Mouse (Mus musculus) embryo, embryonic 10.5 days (tissue): ENCODE measurements around the gene Arntl.

Experiments
- DNase-seq: peaks from one replicate; pipeline ENCODE4 v3.0.0-alpha.2; 2015; ENCODE audit warnings: low spot score

The Arntl gene

GRCm38 (mm10) chr7:113208388-113208753 is 1.1 kb downstream of the Arntl start:
- no peak for DNase-seq

GRCm38 (mm10) chr7:113210441-113210840 is 3.2 kb downstream of the Arntl start:
- DNase-seq = no peak

- DNase-seq = no peak
Measured at GRCm38 (mm10) chr7:113214245-113215169, 7.2 kb downstream of the Arntl start.

GRCm38 (mm10) chr7:113216152-113216551 is 8.9 kb downstream of the Arntl start:
- no peak for DNase-seq

GRCm38 (mm10) chr7:113219416-113219815 is 12.2 kb downstream of the Arntl start:
- DNase-seq = peak; percentile 45

DNA sequence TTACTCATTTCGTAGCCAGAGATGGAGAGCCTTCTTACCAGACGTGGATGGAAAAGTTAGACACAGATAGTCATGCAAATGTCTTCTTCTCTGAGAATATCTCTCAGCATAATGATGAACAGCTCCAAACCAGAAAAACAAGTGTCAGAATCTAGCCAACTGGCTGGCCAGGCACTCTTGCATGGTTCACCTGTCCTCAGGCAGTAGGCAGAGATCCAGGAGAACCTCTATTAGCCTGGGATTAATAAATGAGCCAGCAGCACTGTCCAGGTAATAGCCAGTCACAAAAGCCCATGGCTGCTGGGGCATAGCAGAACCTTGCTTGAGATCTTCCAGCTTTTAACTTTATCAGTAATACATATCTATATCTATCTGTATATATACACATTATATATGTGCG is 12.6 kb downstream of the Arntl start:
- DNase-seq = no peak

- DNase-seq = no peak
Measured at GRCm38 (mm10) chr7:113220691-113221238, 13.5 kb downstream of the Arntl start.

GRCm38 (mm10) chr7:113222821-113223220 is 15.6 kb downstream of the Arntl start:
- no peak for DNase-seq

DNA sequence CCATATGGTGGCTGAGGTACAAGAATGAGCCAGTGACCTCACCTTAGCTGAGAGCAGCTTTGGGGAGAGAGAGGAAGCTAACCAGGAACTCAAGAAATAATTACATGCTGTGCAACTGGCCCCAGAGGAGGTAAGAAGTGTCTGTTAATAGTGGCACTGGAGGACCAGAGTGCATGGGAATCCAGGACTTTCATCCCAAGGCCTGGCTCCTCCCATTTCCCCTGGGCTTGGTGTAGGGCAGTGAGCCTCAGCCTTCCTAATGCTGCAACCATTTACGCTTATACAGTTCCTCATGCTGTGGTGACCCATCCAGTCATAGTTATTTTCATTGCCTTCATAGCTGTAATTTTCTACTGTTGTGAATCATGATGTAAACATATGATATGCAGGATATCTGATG is 17.4 kb downstream of the Arntl start:
- DNase-seq = no peak

DNA sequence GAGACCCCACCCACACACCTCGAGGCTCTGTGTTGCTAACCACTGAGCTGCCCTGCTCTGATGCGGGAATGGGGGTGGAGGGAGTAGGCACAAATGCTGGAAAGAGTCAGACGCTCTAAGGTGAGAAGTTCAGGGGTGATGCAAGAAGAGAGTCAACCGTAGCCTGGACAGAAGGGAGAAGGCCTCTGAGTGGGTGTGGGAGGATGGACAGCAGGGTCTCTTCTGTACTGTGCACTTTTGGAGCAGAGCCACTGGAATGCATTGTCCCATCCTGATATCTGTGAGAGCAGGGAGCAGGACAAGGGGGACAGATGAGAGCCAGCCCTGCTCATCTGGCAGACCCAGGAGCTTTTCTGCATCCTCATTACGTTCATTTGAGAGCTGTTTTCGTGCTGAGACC is 21.2 kb downstream of the Arntl start:
- no peak for DNase-seq

GRCm38 (mm10) chr7:113236135-113236534 is 28.9 kb downstream of the Arntl start:
- DNase-seq = no peak

DNA sequence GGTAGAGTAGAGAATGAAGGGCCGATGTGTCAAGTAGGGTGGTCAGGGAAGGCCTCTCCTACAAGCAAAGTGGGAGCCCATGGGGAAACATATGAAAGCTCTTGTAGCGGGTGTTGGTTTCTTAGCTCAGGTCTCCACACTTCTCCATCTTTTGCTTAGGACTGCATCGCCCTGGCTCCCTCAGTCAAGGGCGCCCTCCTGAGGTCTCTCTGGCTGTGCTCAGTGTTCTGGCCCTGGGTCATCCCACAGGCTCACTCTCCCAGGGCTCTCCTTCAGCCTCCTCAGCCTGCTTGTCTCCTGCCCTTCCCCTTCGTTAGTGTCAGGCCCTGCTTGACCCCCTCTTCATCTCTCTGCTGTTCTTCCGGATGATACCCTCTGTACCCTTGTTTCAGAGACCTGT is 31.1 kb downstream of the Arntl start:
- DNase-seq = no peak

- no peak for DNase-seq
Measured at GRCm38 (mm10) chr7:113239448-113240130, 32.3 kb downstream of the Arntl start.

DNA sequence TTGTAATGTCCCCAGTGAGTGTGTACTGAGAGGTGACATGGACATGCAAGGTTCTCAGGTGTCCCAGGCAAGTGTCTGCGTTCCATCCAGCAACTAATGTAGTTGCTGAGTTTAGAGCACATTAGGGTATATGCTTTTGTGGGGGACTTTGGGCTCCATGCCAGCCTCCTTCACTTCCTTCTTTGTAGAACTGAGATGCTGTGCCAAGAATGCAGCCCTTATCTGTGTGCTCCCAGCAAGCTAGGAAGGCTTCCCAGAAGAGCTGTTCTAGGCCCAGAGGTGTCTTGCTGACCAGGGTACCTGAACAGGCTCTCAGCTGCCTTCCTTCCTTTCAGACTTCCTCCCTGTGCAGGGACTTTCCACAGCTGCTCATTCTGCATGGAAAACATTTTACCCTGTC is 33.2 kb downstream of the Arntl start:
- DNase-seq = no peak

DNA sequence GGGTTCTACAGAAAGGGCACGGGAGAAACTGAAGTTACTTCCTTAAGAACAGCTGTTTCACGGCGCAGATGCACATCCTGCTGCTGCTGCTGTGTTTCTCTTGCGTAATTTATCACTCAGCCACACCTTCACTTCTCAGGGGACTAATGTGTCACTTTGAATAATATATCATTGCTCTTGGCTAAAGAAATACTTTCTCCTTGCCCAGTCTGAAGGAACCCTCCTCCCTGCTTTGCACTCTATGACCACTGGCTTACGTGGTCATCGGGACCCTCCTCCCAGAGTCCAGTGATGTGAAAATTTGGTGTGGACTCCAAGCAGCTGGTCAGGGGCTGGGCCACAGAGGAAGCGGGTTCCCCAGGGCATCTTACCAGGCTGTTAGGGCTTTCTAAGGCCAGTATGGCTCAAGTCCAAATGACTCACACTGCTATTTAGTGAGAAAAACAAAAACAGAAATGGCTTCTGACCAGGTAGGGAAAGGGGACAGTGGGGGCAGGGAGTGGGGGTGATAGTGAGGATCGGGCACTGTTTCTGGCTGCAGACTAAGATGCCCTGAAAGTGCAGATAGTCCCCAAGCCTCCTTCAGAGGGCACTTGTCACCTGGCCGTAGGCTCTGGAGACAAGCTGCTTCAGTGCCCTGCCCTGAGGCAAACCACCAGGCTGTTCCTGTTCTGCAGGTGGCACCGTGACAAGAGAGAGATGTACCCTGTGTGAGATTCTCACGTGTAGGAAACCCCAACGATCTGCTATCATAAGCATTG is 34.8 kb downstream of the Arntl start:
- no peak for DNase-seq

DNA sequence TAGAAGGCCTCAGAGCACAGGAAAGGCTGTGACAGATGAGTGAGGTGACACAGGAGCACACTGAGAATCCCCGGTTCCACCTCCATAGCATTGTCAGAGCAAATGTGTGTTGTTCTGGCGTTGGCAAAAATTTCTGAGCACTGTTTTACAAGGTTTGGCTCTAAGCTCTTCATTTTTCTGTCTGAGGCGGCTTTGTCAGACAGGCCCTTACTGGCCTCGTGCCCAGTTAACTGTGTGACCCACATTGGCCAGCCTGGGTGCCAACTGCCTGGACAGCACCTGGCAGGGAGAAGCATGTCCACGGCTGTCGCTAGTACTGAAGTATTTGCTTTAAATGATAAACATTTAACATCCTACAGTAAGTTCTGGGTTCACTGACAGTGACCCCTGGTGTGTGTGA is 35.4 kb downstream of the Arntl start:
- DNase-seq = no peak

GRCm38 (mm10) chr7:113245144-113245543 is 37.9 kb downstream of the Arntl start:
- no peak for DNase-seq

DNA sequence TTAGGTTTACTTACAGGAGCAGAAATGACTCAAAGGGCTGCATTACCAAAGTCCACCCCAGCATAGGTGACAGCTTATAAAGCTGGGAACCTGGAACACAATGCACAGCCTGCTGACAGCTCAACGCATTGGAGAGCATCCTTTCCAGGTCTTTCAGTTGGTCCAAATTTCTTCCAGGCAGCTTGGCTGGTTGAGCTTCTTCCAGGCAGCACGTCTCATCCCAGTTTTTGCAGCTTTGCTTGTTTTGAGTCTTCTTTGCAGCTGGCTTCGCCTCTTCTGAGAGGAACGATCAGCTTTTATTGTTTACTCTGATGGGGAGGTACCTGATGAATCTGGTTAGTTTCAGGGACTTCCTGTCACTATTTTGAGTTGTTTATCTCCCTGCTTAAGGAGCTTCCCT is 39.2 kb downstream of the Arntl start:
- no peak for DNase-seq

DNA sequence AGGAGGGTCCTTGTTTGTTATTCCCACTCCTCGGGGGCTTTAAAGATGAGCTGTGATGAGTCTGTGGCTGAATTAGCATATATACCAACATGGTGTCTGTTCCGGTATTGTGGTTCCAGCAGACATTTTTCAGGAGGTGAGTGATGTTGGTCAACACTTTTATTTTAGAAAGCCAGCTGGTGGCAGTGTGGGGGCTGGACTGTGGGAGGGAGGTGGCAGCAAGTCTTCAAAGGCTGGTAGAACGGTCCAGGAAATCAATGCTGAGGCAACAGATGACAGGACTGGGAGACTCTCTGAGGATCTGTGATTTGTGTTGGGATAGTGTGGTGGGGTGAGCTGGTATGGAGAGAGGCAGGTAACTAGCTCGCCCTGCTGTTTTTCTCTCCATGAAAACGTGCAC is 39.9 kb downstream of the Arntl start:
- no peak for DNase-seq

GRCm38 (mm10) chr7:113249134-113249825 is 42.0 kb downstream of the Arntl start:
- no peak for DNase-seq

DNA sequence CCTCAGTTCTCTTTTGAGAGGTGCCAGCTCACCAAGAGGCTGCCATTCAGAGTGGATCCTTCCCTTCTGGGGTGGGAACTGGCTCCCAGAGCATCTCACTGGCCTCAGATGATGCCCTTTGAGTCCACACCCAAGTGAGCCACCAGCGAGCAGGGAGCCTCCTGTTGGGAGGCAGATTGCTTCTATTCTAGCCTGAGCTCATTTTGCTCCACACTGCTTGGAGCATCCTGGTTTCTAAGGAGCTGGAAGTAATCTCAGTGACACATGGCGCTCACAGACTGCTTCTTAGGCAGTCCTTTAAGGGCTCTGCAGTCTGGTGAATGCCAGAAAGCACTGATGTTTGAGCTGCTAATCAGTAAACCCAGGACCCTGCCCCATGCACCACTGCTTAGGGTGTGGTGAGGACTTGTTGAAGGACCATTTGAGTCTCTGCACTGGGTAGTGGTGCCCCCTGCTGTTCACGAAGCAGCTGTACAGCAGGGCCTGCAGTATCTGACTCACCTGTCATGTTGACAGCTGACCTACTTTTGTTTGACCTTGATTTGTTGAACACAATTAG is 43.2 kb downstream of the Arntl start:
- DNase-seq = peak; percentile 53
